11 mouse cellular contexts compared by ENCODE assay signal in the genomic region with DNA sequence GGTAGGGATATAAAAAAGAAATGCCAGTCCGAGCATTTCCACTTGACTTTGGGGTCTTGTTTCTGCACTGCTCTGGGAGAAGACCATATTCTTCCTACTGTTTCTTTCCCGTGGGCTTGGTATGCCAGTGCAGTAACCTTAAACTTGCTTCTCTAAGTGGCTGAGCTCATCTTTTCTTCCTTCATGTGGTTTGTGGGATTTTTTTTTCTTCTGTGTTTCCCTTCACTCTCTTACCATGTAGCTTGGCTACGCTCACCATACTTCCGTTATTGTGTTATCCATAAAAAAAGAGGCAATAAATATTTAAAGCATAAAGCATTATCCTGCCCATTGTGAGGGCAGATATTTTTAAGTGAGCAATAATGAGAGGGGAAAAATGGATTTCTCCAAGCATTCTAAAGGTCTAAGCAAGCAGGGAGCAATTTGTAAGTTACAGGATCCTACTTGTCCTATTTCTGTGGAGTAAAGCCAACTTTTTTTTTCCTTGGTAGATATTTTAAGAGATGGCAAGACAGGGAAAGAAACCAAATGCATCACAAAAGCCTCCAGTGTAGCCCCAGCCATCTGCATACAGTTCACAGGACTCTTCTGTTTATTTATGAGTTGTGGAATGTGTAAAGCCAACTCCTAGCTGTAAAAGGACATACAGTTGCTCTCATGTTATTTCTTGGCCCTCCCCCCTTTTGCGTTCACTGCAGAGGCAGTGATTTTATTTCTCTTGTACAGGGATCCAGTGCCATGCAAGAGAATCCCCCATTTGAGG.
"Had no signal": no experiment of that assay in that cellular context is flagged by ENCODE, and none has a peak within 500 bp of the region (broad histone marks: within the 10 kb centered on the region; RNA-seq: fewer than 3 reads in every experiment).

No protein-coding gene starts in this region.

- DNase-seq: kidney, adult 8-10 months; kidney, postnatal 25 days; layer of hippocampus, postnatal 36 days; liver, embryonic 13.5 days; liver, postnatal 0 days; thymus, postnatal 4 days had no signal

- H3K27ac ChIP-seq: limb, embryonic 15.5 days; liver, embryonic 13.5 days; midbrain, embryonic 13.5 days; neural tube, embryonic 12.5 days; stomach, embryonic 15.5 days had no signal

- H3K9ac ChIP-seq: limb, embryonic 15.5 days; liver, embryonic 13.5 days; liver, postnatal 0 days; midbrain, embryonic 13.5 days; neural tube, embryonic 12.5 days; stomach, embryonic 15.5 days had no signal

- ATAC-seq: intestine, postnatal 0 days; liver, postnatal 0 days; midbrain, embryonic 13.5 days had no signal

- H3K4me2 ChIP-seq: limb, embryonic 15.5 days; liver, embryonic 13.5 days; midbrain, embryonic 13.5 days; neural tube, embryonic 12.5 days; stomach, embryonic 15.5 days had no signal

- H3K4me3 ChIP-seq: limb, embryonic 15.5 days; liver, embryonic 13.5 days; midbrain, embryonic 13.5 days; neural tube, embryonic 12.5 days; stomach, embryonic 15.5 days had no signal

- H3K27me3 ChIP-seq: limb, embryonic 15.5 days; liver, embryonic 13.5 days; midbrain, embryonic 13.5 days; neural tube, embryonic 12.5 days; stomach, embryonic 15.5 days had no signal

- H3K9me3 ChIP-seq: limb, embryonic 15.5 days; liver, embryonic 13.5 days; midbrain, embryonic 13.5 days; neural tube, embryonic 12.5 days; stomach, embryonic 15.5 days had no signal

- H3K4me1 ChIP-seq: limb, embryonic 15.5 days; liver, embryonic 13.5 days; neural tube, embryonic 12.5 days; stomach, embryonic 15.5 days had no signal

- H3K36me3 ChIP-seq: limb, embryonic 15.5 days; liver, embryonic 13.5 days; midbrain, embryonic 13.5 days; neural tube, embryonic 12.5 days; stomach, embryonic 15.5 days had no signal
